Mouse (Mus musculus): Measurements from ENCODE around the gene Gpam. TPM values are rescaled to one million over a fixed set of nuclear protein-coding genes. Genes with fewer than 3 reads are reported as not detected.
"Not testable (repeated sequence)": the region's sequence is repeated elsewhere in the genome, so short reads cannot be mapped to it uniquely, and the experiment has no call there.

Gene Gpam
- polyA plus RNA-seq, 1 experiment from 2014 or later, result 22.8 TPM

DNA sequence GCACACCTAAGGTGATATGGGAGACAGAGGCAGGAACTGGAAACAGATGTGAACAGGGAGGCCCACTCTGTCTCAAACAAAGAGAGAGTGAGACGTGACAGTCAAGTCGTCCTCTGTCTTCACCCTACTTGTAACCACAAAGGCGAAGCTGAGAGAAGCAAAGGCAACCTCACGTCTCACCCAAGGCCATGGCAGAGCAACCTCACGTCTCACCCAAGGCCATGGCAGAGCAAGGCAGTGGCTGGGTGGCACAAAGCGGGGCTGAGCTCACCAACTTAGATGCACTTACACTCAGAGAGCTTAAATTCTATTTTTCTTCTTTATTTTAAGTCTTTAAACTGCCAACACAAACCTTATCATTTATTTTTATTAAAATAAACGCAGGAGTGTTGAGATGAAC is 30.0 kb upstream of the Gpam start:
- no peak overlapping the region for H3K27ac ChIP-seq
- no peaks in the 10 kb centered on the region for H3K27me3 ChIP-seq
- H3K4me3 ChIP-seq, result no peak overlapping the region
- H3K9ac ChIP-seq, result no peak overlapping the region
- H3K36me3 ChIP-seq, result no peaks in the 10 kb centered on the region
- 90% methylated on average over 7 of the region's 7 CpGs for WGBS
- ATAC-seq (ENCODE audit: low FRiP score), result no peak
- H3K4me2 ChIP-seq, result no peak overlapping the region
- H3K9me3 ChIP-seq, result no peaks in the 10 kb centered on the region
- no peaks in the 10 kb centered on the region; the same call in 1 of the 2 replicates for H3K4me1 ChIP-seq (replicated peaks)

DNA sequence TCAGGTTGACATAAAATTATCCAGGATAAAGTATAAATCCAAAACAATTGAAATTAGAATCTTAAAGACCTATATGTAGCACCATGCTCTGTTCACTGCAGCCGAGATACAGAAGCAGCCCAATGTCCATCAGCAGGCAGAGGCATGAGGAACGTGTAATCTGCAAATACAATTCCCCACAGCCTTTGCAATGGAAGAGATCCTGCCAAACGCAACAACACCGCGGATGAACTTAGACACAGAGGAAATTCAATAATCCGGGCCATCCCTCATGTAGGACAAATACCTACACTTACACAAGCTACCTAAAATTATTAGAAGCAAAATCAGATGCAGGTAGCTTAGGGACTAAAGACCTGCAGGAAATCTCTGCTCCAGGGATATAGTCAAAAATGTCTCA is 25.9 kb upstream of the Gpam start:
- no peaks in the 10 kb centered on the region; the same call in 1 of the 2 replicates for H3K4me1 ChIP-seq (replicated peaks)
- H3K4me2 ChIP-seq, result no peak overlapping the region
- no peak overlapping the region for H3K9ac ChIP-seq
- no peak overlapping the region for H3K4me3 ChIP-seq
- no peak overlapping the region for H3K27ac ChIP-seq
- no peak for ATAC-seq (ENCODE audit: low FRiP score)
- no peaks in the 10 kb centered on the region for H3K27me3 ChIP-seq
- H3K36me3 ChIP-seq, result no peaks in the 10 kb centered on the region
- no peaks in the 10 kb centered on the region for H3K9me3 ChIP-seq
- WGBS, result 94% methylated on average over 6 of the region's 6 CpGs

DNA sequence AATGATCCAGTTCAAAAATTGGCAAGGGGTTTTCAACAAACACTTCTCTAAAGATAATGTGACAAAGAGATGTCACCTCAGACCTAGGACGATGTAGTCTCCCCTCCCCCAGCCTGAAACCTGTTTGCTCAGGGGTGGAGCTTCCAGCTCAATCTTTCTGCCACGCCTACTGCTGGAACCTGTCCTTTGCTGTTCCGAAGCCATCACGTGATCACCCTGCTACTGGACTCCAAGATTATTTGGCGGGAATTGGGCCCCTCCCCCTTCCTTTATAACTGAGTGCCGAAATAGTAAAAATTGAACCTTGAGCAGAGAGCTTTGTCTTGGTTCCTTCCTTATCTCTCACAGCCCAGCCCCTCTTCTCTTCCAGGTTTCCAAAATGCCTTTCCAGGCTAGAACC is 25.2 kb upstream of the Gpam start:
- not testable (repeated sequence) for H3K4me3 ChIP-seq; ATAC-seq (ENCODE audit: low FRiP score); H3K27ac ChIP-seq; H3K27me3 ChIP-seq; H3K36me3 ChIP-seq; H3K9me3 ChIP-seq; H3K4me1 ChIP-seq (replicated peaks); H3K9ac ChIP-seq; H3K4me2 ChIP-seq
- 77% methylated on average over 6 of the region's 6 CpGs for WGBS

DNA sequence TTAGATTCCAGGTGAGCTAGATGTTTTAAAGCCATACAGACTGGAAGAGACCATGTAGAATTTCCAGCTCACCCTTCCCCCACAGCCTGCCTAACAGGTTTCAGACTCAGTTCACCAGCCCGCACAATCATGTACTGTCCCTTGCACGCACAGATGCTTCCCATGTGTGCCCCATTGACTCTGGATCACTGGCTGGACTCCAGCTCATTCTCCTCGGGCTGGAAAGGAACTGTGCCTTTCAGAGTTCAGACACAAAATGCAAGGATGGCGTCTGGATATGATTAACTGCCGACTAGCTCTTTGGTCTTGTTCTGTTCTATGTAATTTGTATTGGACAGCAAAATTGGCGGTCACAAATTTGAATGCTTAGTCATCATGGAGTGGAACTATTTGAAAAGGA is 22.6 kb upstream of the Gpam start:
- 81% methylated on average over 6 of the region's 6 CpGs for WGBS
- ATAC-seq (ENCODE audit: low FRiP score), result no peak
- Histone ChIP-seq H3K4me3 (no peak overlapping the region), H3K4me2 (no peak overlapping the region), H3K9ac (no peak overlapping the region), H3K9me3 (no peaks in the 10 kb centered on the region), H3K27me3 (no peaks in the 10 kb centered on the region), H3K27ac (no peak overlapping the region), H3K36me3 (no peaks in the 10 kb centered on the region), H3K4me1 (replicated peaks) (peaks cover 4% of the 10 kb centered on the region)

DNA sequence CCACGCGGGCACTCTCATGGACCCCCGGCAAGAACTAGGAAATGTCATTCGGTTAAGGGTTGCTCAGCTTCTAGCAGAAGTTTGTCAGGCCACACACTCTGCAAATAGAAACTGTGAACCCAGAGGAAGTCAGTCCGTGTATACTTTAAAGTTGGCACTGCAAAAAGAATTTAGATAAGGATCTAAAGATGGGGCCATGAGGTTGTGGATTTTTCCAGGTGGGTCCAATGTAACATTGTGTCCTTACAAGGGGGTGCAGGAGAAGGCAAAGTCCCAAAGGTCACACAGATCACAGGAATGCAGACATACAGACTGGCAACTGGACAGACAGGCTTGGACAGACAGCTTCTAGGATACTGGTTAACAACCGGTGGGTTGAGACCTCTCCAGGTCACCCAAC is 21.1 kb upstream of the Gpam start:
- peaks cover 19% of the 10 kb centered on the region for H3K4me1 ChIP-seq (replicated peaks)
- H3K4me2 ChIP-seq, result no peak overlapping the region
- H3K27ac ChIP-seq, result no peak overlapping the region
- 91% methylated on average over 6 of the region's 6 CpGs for WGBS
- no peaks in the 10 kb centered on the region for H3K36me3 ChIP-seq
- ATAC-seq (ENCODE audit: low FRiP score), result no peak
- H3K9me3 ChIP-seq, result no peaks in the 10 kb centered on the region
- H3K4me3 ChIP-seq, result no peak overlapping the region
- H3K27me3 ChIP-seq, result no peaks in the 10 kb centered on the region
- no peak overlapping the region for H3K9ac ChIP-seq

DNA sequence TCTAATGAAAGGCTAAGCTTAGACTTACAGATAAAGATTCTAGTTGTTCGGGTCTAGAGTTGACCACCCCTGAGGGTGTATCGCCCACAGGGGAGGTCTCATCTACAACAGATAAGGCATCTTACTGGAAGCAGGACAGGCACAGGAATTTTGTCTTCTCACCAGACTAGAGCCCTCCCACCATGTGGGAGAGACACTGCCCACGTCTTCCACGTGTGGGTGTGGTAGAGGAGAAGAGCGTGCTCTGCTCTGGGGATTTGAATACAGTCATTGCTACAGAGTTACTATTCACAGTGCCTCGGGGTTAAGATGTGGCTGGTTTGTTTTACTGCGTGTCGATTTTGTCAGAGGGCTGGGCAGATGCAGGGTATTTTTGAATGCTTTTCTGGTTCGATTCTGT is 20.5 kb upstream of the Gpam start:
- no peak overlapping the region for H3K4me2 ChIP-seq
- no peak for ATAC-seq (ENCODE audit: low FRiP score)
- WGBS, result 77% methylated on average over 9 of the region's 9 CpGs
- H3K4me1 ChIP-seq (replicated peaks), result peaks cover 19% of the 10 kb centered on the region
- H3K36me3 ChIP-seq, result no peaks in the 10 kb centered on the region
- H3K27me3 ChIP-seq, result no peaks in the 10 kb centered on the region
- no peaks in the 10 kb centered on the region for H3K9me3 ChIP-seq
- no peak overlapping the region for H3K4me3 ChIP-seq
- H3K27ac ChIP-seq, result no peak overlapping the region
- no peak overlapping the region for H3K9ac ChIP-seq

DNA sequence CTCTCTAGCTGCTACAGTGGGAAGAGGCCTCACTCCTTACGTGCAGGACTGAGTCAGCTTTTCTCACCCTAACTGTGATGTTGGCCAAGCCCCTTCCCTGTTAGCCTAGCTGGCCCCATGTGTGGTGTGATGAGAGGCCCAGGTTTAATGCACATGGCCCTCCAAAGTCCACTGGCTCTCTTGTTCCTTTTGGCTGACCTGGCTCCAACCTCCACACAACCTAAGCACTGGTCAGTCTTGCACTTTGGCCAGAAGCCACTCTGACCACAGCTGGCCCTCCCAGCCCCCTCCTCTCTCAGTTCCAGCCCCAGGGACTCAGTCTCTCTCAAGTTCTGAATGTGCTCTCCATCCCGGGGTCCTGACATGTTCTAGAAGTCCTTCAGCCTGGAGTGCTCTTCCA is 18.1 kb upstream of the Gpam start:
- ATAC-seq (ENCODE audit: low FRiP score), result no peak
- 85% methylated on average over 2 of the region's 2 CpGs for whole genome bisulfite sequencing
- Histone ChIP-seq H3K36me3 (no peaks in the 10 kb centered on the region), H3K27me3 (no peaks in the 10 kb centered on the region), H3K9ac (no peak overlapping the region), H3K4me3 (no peak overlapping the region), H3K4me2 (no peak overlapping the region), H3K4me1 (replicated peaks) (peaks cover 19% of the 10 kb centered on the region), H3K9me3 (no peaks in the 10 kb centered on the region), H3K27ac (no peak overlapping the region)

DNA sequence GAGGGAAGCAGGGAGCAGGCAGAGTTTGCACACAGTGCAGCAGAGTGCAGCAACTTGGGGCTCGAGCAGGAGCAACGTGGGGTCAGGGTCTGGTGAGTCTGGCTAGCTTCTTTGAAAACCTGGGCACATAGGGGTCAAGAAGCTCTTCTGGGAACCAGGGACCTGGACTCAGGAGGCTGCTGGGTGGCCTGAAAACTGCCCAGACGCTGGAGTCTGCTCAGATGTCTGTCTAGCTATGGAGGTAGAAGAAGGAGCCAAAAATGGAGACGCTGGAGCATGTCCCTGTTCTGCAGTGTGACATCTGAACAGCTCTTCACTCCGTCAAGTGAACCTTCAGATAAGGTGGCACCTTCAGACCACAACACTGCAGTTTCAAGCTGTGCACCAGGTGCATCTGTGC is 17.7 kb upstream of the Gpam start:
- H3K27ac ChIP-seq, result peak overlapping the region; percentile 71

DNA sequence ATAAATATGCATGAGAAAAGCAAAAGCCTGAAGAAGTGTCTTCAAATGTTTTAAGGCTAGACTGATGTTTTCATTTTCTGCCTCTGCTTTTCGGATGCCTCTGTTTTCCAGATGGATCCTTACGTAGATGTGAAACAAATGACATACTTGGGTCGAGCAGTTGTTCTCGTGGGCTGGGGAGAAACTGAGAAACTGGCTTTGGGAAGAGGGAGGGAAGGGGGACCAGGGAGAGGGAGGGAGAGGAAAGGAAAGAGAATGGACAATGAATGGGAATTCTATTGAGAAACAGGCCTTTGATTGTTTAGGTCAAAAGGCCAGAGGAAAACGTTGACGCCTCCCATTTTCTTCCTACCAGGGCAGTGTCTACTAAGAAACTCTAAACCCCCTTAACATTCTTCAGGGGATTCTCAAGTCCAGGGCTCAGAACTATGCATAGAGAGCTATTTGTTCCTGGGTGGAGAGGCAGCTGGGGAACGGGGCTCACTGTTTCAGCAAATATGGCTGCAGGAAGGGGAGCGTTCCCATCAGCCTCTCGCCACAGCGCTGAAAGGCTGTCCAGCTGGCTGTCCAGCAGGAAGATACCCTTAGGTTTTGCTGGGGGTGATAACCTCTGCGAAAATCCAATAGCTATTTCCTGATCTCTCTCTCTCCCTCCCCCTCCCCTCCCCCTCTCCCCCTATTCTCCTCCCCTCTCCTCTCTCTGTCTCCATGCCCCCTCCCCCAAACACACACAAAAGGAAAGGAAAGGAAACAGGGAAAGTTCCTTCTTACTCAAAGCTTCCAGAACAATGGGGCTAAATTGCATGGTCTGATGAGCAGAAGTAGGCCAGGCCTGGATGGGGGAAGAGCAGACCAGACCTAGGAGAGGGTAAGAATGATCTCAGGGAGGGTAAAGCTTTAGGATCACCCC is 16.6 kb upstream of the Gpam start:
- H3K36me3 ChIP-seq, result no peaks in the 10 kb centered on the region
- no peak overlapping the region for H3K4me2 ChIP-seq
- no peak overlapping the region for H3K9ac ChIP-seq
- peak overlapping the region; percentile 77 for H3K27ac ChIP-seq
- 5% methylated on average over 11 of the region's 11 CpGs for WGBS
- no peaks in the 10 kb centered on the region for H3K9me3 ChIP-seq
- ATAC-seq (ENCODE audit: low FRiP score), result peak; percentile 65; the same call in 1 of the 2 replicates
- no peak overlapping the region for H3K4me3 ChIP-seq
- H3K4me1 ChIP-seq (replicated peaks), result peaks cover 19% of the 10 kb centered on the region
- H3K27me3 ChIP-seq, result no peaks in the 10 kb centered on the region

More for the DNA sequence above, 17.7 kb upstream of the Gpam start:
- Histone ChIP-seq H3K4me3 (no peak overlapping the region), H3K36me3 (no peaks in the 10 kb centered on the region), H3K9me3 (no peaks in the 10 kb centered on the region), H3K27me3 (no peaks in the 10 kb centered on the region), H3K4me2 (no peak overlapping the region), H3K4me1 (replicated peaks) (peaks cover 19% of the 10 kb centered on the region), H3K9ac (no peak overlapping the region)
- WGBS, result 49% methylated on average over 5 of the region's 5 CpGs
- no peak for ATAC-seq (ENCODE audit: low FRiP score)

DNA sequence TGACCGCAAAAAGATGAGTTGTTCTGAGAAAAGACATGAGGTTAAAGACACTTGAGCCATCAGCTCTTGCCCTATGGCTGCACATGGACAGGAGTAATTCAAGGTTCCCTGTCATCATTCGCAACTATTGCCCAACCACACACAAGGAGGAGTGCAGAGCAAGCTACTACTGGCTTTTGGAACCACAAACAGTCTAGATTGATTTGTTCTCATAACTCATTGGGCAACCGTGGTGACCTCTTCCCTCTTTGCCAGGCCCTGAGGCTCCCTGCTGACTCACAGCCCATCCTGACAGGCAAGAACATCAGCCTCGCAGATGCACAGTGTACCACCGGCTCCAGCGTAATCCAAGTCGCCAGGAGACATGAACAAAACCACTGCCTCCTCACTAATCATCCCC is 12.3 kb upstream of the Gpam start:
- no peak for ATAC-seq (ENCODE audit: low FRiP score)
- H3K9me3 ChIP-seq, result no peaks in the 10 kb centered on the region
- no peak overlapping the region for H3K4me3 ChIP-seq
- peaks cover 23% of the 10 kb centered on the region for H3K4me1 ChIP-seq (replicated peaks)
- 82% methylated on average over 7 of the region's 7 CpGs for WGBS
- no peaks in the 10 kb centered on the region for H3K27me3 ChIP-seq
- no peaks in the 10 kb centered on the region for H3K36me3 ChIP-seq
- H3K4me2 ChIP-seq, result no peak overlapping the region
- H3K27ac ChIP-seq, result no peak overlapping the region
- no peak overlapping the region for H3K9ac ChIP-seq

DNA sequence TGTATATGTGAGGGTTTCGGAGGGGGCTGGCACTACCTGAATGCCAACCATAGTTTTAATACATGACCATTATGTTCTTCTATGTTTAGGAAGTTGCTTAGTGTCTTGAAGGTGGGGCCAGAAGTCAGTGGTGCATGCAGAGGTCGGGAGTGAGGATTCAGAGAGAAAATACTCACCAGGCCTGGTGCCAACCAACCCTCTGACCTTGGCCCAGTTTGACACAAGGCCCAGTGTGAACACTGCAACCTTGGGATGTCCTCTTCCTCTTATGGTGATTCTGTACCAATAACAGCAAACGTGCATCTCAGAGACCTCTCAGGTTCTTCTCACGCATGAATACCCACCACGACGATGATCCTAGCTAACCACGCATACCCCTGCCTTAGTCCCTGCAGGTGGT is 11.5 kb upstream of the Gpam start:
- H3K4me1 ChIP-seq (replicated peaks), result peaks cover 16% of the 10 kb centered on the region
- no peak overlapping the region for H3K27ac ChIP-seq
- H3K27me3 ChIP-seq, result no peaks in the 10 kb centered on the region
- no peaks in the 10 kb centered on the region for H3K36me3 ChIP-seq
- no peak for ATAC-seq (ENCODE audit: low FRiP score)
- WGBS, result 77% methylated on average over 7 of the region's 7 CpGs
- H3K9ac ChIP-seq, result no peak overlapping the region
- H3K4me2 ChIP-seq, result no peak overlapping the region
- H3K4me3 ChIP-seq, result no peak overlapping the region
- no peaks in the 10 kb centered on the region for H3K9me3 ChIP-seq

DNA sequence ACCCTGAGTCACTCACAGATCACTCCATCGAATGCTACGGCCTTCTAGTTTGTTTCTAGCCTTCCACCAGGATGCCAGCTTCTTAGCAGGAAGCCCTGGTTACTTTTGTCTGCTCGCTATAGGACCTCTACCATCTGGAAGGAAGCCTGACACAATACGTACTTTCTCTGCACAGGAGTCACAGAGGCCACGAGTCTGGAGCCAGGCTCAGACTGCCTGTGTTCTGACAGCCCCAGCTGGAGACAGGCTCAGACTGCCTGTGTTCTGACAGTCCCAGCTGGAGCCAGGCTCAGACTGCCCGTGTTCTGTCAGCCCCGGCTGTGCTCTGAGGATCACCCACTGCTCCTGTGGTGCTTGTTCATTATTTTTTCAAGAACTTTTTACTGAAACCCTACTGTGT is 10.8 kb upstream of the Gpam start:
- H3K36me3 ChIP-seq, result no peaks in the 10 kb centered on the region
- no peaks in the 10 kb centered on the region for H3K9me3 ChIP-seq
- peaks cover 12% of the 10 kb centered on the region for H3K4me1 ChIP-seq (replicated peaks)
- peak; percentile 69; the same call in 1 of the 2 replicates for ATAC-seq (ENCODE audit: low FRiP score)
- no peak overlapping the region for H3K4me2 ChIP-seq
- H3K4me3 ChIP-seq, result no peak overlapping the region
- WGBS, result 22% methylated on average over 7 of the region's 7 CpGs
- H3K9ac ChIP-seq, result no peak overlapping the region
- no peaks in the 10 kb centered on the region for H3K27me3 ChIP-seq
- peak overlapping the region; percentile 14; the same call in 1 of the 2 replicates for H3K27ac ChIP-seq

All from hindbrain, embryonic 13.5 days (tissue).